Mouse (Mus musculus) lung, adult 18-20 months (tissue): ENCODE results near the gene B3gnt3.

Experiments
- DNase-seq, 2 experiments: peaks; one replicate each; pipeline ENCODE4 v3.0.0; 2022; ENCODE audit warnings: mixed read lengths in 2 of 2

The B3gnt3 gene

GRCm38 (mm10) chr8:71677555-71677954 lies 24.0 kb downstream of the B3gnt3 start:
- DNase-seq, result peak in 1 of 2 experiments; percentile 37

DNA sequence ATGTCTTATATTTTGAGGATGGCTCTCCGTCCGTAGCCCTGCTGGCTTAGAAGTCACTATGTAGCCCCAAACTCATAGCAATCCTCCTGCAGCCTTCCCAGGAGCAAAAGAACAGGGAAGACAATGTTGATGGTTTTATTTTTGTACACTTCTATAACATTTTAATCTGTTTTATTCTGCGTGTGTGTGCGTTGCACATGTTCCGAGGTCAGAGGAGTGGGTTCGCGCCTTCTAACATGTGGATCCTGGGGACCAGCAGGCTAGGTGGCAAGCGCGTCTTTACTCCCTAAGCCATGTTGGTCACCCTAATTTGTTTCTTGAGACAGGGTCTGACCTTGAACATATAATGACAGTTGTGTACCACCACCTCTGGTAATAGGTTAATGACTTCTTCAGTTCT lies 24.8 kb downstream of the B3gnt3 start:
- no peak for DNase-seq

DNA sequence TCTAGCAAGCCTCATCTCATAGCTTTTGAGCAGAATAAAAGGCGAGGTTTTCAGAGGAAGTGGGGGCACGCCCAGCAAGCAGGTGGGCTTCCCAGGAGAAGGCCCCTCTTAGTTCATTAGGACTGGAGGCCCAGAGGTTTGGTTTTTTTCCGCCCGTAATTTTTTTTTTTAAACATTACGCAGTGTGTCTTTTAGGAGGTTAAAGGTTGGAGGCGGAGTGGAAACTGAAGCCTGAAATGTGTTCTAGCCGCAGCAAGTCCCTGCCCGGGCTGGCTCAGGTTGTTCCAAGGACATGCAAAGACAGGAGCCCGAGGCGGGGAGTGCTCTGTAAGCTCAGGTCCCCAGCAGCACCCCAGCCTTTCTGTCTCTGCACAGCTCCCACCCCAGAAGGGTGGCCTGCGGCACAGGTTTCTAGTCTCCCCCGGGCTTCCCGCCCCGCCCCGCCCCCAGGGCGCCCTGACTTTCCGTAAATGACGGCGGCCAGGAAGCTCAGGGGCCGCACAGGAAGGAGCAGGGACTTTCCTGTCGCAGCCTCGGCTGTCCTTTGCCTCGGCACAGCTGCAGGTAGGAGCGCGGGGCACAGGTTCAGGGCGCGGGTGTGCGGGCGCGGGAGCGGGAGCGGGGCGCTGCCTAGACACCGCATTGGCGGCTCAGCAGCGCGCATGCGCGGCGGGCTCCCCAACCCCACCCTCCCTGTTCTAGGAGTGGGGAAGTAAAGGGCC lies 25.4 kb downstream of the B3gnt3 start, which contains the start of gene Jak3:
TSS of gene Jak3 (plus strand) at position 277 of the 722 bp plus-strand sequence.
- DNase-seq, result peak; percentile 52 to 53

GRCm38 (mm10) chr8:71675456-71676019 lies 26.1 kb downstream of the B3gnt3 start:
- no peak for DNase-seq

GRCm38 (mm10) chr8:71674071-71674470 lies 27.5 kb downstream of the B3gnt3 start:
- no peak for DNase-seq

GRCm38 (mm10) chr8:71672168-71672735 lies 29.3 kb downstream of the B3gnt3 start:
- no peak for DNase-seq

- peak; percentile 82 to 84 for DNase-seq
These were observed 30.0 kb downstream of the B3gnt3 start, which contains the start of gene Unc13a for GRCm38 (mm10) chr8:71671549-71671965. Unc13a (minus strand) TSS chr8:71671757.

- no peak for DNase-seq
These were observed 30.7 kb downstream of the B3gnt3 start for GRCm38 (mm10) chr8:71670621-71671548.

- no peak for DNase-seq
These were observed 31.4 kb downstream of the B3gnt3 start for GRCm38 (mm10) chr8:71670198-71670597.

GRCm38 (mm10) chr8:71668220-71668975 lies 33.2 kb downstream of the B3gnt3 start:
- peak in 1 of 2 experiments; percentile 26 for DNase-seq

DNA sequence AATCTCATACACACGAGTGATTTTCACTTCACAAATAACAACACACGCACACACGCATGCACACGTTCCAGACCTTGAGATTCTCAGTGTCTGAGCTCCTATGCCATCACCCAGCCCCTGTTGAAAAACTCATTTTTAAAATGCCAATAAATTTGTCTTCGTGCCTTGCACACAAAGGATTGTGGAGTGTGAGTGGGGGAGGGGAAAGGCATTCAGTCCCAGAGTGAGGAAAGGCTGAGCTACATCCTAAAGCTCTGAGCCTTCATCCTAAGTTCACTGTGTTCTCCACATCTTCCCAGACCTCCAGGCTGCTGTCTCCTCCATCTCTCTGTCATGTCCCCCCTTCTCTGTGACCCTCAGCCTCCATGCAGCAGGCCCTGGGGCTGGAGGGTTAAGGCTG lies 34.3 kb downstream of the B3gnt3 start:
- no peak for DNase-seq

- no peak for DNase-seq
These were observed 34.7 kb downstream of the B3gnt3 start for GRCm38 (mm10) chr8:71666855-71667254.

DNA sequence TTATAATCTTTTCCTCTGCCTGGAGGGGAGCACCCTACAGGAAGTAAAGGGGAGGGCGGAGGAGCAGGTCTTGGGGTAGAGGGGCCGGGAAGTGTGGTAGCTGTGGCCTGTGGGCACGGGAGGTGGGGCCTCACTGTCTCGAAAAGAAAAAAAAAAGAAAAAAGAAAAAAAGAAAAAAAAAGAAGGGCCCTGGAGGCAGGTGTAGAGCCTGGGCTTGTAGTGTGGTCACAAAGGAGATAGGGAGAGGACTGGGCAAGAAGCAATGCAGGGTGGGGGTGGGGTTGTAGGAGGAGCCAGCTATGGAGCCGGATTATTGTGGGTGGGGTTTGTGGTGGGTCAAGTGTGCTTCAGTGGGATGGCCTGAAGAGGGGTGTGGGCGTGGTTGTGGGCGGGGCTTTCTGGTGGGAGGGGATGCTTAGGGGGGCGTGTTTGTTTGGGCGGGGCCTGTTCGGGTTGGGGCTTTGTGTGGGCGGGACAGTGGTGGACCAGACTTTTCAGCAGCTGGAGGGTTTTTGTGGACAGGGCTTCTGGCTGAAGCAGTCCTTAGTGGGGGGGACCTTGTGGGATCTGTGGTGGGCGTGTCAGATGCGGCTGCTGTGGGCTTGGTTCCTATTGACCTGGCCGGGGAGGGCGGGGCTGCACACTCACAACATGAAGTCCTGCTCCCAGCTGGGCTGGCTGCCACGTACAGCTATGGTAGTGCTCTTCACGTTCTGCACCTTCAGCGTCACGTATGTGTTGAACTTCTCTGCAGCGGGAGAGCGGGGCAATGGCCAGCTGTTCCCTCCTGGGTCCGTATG lies 36.1 kb downstream of the B3gnt3 start:
- peak; percentile 56 to 59 for DNase-seq

GRCm38 (mm10) chr8:71660325-71661120 lies 41.1 kb downstream of the B3gnt3 start:
- DNase-seq, result peak; percentile 78 to 80

DNA sequence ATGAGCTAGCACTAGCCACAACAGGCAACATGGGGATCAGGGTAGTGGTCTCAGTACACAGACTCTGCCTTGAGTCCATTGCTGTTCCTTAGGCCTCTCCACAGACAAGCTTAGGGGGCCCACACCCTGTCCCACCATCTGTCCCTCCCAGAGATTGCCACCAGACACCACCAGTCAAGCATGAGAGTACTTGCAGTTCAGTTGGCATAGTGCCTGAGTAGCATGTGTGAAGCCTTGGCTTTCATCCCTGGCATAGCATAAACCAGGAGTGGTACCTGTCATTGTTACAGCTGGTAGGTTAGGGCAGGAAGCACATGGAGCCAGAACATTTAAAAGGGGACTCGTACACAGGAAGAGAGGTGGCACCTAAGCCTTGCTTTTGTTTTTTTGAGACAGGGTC lies 41.8 kb downstream of the B3gnt3 start:
- no peak for DNase-seq

DNA sequence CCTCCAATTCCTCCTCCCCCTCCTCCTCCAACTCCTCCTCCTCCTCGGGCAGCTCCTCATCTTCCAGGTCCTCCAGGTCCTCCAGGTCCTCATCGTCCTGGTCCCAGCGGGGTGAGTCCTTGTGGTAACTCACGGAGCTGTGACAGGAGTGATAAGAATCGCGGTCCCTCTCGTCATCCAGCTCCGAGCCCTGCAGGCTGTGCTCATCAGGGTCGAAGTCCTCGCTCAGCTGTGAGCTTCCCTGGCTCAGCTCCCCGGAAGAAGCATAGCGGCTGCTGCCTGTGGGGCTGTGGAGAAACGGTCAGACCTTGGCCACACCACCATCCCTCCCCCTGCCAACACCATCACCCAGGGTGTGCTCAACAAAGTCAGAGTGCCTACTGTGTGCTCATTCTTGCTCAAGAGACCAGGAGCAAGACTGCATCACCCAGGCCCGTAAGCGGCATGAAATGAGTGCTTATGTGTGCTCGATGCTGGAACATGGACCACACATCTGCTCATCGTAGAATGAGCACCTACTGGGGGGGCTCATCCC lies 43.0 kb downstream of the B3gnt3 start:
- no peak for DNase-seq

DNA sequence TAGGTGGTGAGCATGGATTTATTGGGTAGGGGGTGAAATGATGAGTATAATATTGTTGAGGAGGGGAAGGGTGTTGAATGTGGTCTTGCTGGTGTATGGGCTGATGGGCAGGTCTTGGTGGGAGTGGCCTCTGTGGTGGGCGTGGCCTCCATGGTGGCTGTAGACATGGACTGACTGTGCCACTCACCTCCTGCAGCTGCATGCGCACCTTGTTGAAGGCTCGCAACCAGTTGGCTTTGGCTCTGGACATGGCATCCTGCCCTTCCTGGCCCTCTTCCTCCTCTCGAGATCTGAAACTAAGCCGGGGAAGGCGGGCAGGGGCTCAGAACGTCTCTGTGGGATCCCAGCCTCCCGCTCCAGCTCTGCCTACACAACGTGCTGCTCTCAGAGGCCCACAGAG lies 43.8 kb downstream of the B3gnt3 start:
- DNase-seq, result no peak

DNA sequence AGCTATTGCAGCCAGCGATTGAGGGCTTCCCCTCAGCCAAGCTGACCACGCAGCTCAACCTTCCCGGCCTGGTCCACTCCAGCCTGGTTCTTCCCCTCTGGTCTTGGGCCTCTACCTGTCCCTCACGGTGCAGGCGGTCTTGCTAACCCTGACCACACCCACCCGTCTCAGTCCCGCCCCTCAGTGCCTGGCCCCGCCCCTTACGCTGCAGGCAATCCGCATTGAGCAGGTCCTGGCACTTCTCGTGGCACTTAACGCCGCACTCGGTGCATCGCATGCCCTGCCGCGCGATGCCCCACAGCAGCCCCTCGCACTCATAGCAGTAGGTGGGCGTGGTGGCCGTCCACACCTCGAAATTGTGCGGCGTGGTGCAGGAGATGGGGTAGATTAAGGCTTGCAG lies 47.0 kb downstream of the B3gnt3 start:
- DNase-seq, result no peak

- peak in 1 of 2 experiments; percentile 36 for DNase-seq
These were observed 56.1 kb downstream of the B3gnt3 start for GRCm38 (mm10) chr8:71645510-71645909.
